Mouse (Mus musculus): ENCODE measurements around the gene Wbp1l. TPM values are rescaled to one million over a fixed set of nuclear protein-coding genes. Genes with fewer than 3 reads are reported as not detected.

Wbp1l gene
- 40.4 and 40.8 TPM in 2 replicates for polyA plus RNA-seq (2014; fragmentation: Nextera tagmentation; extraction: Ambion mirVana)

DNA sequence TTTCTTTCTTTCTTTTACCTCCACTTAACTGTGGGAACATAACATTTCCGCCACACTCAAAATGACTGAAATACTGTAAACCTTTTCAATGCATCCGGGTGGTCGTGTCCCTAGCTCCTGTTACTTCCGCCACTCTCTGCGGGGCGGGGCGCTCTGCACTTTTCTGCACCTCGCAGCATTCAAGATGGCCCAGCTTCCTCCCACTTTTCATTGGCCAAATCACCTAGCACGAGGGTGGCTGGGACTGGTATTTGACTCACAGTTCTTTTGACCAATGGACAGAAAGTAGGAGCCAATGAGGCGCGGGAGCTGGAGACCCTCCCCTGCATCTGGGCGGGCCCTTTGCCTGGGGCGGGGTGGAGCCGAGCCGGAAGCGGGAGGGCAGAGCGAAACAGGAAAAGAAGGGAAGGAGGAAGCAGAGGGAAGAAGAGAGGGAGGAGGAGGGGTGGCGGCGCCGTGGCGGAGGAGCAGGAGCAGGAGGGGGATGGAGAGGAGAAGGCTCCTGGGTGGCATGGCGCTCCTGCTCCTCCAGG lies at the start of gene Wbp1l:
Gene Wbp1l, plus strand, starts transcription at position 365 of the 533 bp plus-strand sequence.
- Histone ChIP-seq H3K27ac (replicated peaks; ENCODE audit: low read depth, low read length) (0 out of 2 replicates have a peak within 1 kb of the TSS, but pooled peaks have one; percentile 2), H3K27me3 (ENCODE audit: control insufficient read depth, insufficient read depth, low read length) (no peaks in the 10 kb centered on the region), H3K36me3 (ENCODE audit: control insufficient read depth, insufficient read depth, low read length) (no peaks in the 10 kb centered on the region), H3K4me1 (ENCODE audit: control insufficient read depth, insufficient read depth, low read length) (peaks cover 4% of the 10 kb centered on the region; the same call in 1 of the 2 replicates), H3K9ac (ENCODE audit: low read length) (peak within 1 kb of the TSS; percentile 71), H3K4me2 (ENCODE audit: low read depth, severe bottlenecking) (peak within 1 kb of the TSS; percentile 81), H3K9me3 (ENCODE audit: control insufficient read depth, low read length) (no peaks in the 10 kb centered on the region), H3K4me3 (ENCODE audit: low read depth, low read length) (peak within 1 kb of the TSS; percentile 87)
- DNase-seq (ENCODE audit: low spot score): peak; percentile 97
- WGBS: under 1% methylated on average over 22 of the region's 22 CpGs
- ATAC-seq (ENCODE audit: insufficient number of reproducible peaks, low FRiP score, low TSS enrichment, low read depth): peak; percentile 99

DNA sequence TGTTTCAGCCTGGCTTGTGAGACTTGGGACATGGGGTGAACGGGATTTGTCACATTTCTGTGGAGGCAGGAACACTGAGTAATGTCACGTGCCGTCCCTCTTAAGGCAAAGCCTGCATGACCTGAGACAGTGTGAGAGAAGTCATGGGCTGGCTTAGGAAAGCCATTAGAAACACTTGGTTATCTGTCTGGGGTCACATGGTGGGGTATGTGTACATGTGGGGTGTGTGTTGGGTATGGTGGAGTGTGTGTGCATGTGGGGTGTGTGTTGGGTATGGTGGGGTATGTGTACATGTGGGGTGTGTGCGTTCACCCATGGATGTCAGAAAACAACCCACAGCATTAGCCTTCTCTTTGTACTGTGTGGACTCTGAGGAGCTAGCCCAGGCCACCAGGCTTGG lies 48.5 kb upstream of the Wbp1l start:
- H3K4me1 ChIP-seq (ENCODE audit: control insufficient read depth, insufficient read depth, low read length): no peaks in the 10 kb centered on the region
- no peaks in the 10 kb centered on the region for H3K9me3 ChIP-seq (ENCODE audit: control insufficient read depth, low read length)
- peaks cover 13% of the 10 kb centered on the region; the same call in 1 of the 2 replicates for H3K36me3 ChIP-seq (ENCODE audit: control insufficient read depth, insufficient read depth, low read length)
- DNase-seq (ENCODE audit: low spot score) (no peak), ATAC-seq (ENCODE audit: insufficient number of reproducible peaks, low FRiP score, low TSS enrichment, low read depth) (no peak)
- no peaks in the 10 kb centered on the region for H3K27me3 ChIP-seq (ENCODE audit: control insufficient read depth, insufficient read depth, low read length)
- H3K9ac ChIP-seq (ENCODE audit: low read length): no peak overlapping the region
- no peak overlapping the region for H3K4me2 ChIP-seq (ENCODE audit: low read depth, severe bottlenecking)
- H3K27ac ChIP-seq (replicated peaks; ENCODE audit: low read depth, low read length): no peak overlapping the region
- 88% methylated on average over 4 of the region's 4 CpGs for WGBS
- no peak overlapping the region for H3K4me3 ChIP-seq (ENCODE audit: low read depth, low read length)

DNA sequence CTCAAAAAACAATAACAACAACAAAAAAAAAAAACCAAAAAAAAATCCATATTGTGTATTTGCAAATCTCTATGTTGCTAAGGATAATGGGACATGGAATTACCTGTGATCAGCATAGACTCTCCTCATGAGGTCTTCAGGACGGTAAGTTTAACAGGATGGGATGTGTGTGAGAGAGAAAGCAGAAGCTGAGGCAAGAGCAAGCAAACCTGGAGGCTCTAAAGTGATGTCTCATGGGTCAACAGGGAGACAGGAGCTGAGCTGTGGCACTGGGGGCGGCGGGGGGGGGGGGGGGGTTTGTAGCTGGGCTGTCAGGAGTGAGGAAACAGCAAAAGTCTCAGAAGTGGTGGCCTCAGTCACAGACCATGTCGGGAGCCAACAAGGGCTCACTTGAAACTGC lies 46.4 kb upstream of the Wbp1l start:
- no peak overlapping the region for H3K27ac ChIP-seq (replicated peaks; ENCODE audit: low read depth, low read length)
- no peaks in the 10 kb centered on the region for H3K27me3 ChIP-seq (ENCODE audit: control insufficient read depth, insufficient read depth, low read length)
- 87% methylated on average over 3 of the region's 4 CpGs for WGBS
- H3K4me2 ChIP-seq (ENCODE audit: low read depth, severe bottlenecking): no peak overlapping the region
- H3K4me3 ChIP-seq (ENCODE audit: low read depth, low read length): no peak overlapping the region
- no peaks in the 10 kb centered on the region for H3K4me1 ChIP-seq (ENCODE audit: control insufficient read depth, insufficient read depth, low read length)
- no peak overlapping the region for H3K9ac ChIP-seq (ENCODE audit: low read length)
- H3K36me3 ChIP-seq (ENCODE audit: control insufficient read depth, insufficient read depth, low read length): peaks cover 13% of the 10 kb centered on the region; the same call in 1 of the 2 replicates
- ATAC-seq (ENCODE audit: insufficient number of reproducible peaks, low FRiP score, low TSS enrichment, low read depth) (no peak), DNase-seq (ENCODE audit: low spot score) (no peak)
- H3K9me3 ChIP-seq (ENCODE audit: control insufficient read depth, low read length): no peaks in the 10 kb centered on the region

GRCm38 (mm10) chr19:46553541-46553955 lies 45.3 kb upstream of the Wbp1l start:
- no peak overlapping the region for H3K9ac ChIP-seq (ENCODE audit: low read length)
- H3K4me3 ChIP-seq (ENCODE audit: low read depth, low read length): no peak overlapping the region
- no peaks in the 10 kb centered on the region for H3K27me3 ChIP-seq (ENCODE audit: control insufficient read depth, insufficient read depth, low read length)
- H3K9me3 ChIP-seq (ENCODE audit: control insufficient read depth, low read length): no peaks in the 10 kb centered on the region
- H3K4me1 ChIP-seq (ENCODE audit: control insufficient read depth, insufficient read depth, low read length): no peaks in the 10 kb centered on the region
- peaks cover 13% of the 10 kb centered on the region; the same call in 1 of the 2 replicates for H3K36me3 ChIP-seq (ENCODE audit: control insufficient read depth, insufficient read depth, low read length)
- ATAC-seq (ENCODE audit: insufficient number of reproducible peaks, low FRiP score, low TSS enrichment, low read depth) (no peak), DNase-seq (ENCODE audit: low spot score) (no peak)
- H3K4me2 ChIP-seq (ENCODE audit: low read depth, severe bottlenecking): no peak overlapping the region
- WGBS: 81% methylated on average over 11 of the region's 11 CpGs
- no peak overlapping the region for H3K27ac ChIP-seq (replicated peaks; ENCODE audit: low read depth, low read length)

GRCm38 (mm10) chr19:46558009-46558408 lies 40.9 kb upstream of the Wbp1l start:
- ATAC-seq (ENCODE audit: insufficient number of reproducible peaks, low FRiP score, low TSS enrichment, low read depth) (no peak), DNase-seq (ENCODE audit: low spot score) (no peak)
- Histone ChIP-seq H3K27ac (replicated peaks; ENCODE audit: low read depth, low read length) (0 out of 2 replicates have a peak overlapping the region, but pooled peaks have one; percentile 30), H3K27me3 (ENCODE audit: control insufficient read depth, insufficient read depth, low read length) (no peaks in the 10 kb centered on the region), H3K4me2 (ENCODE audit: low read depth, severe bottlenecking) (no peak overlapping the region), H3K9me3 (ENCODE audit: control insufficient read depth, low read length) (no peaks in the 10 kb centered on the region), H3K4me3 (ENCODE audit: low read depth, low read length) (no peak overlapping the region), H3K36me3 (ENCODE audit: control insufficient read depth, insufficient read depth, low read length) (no peaks in the 10 kb centered on the region; the same call in 1 of the 2 replicates), H3K4me1 (ENCODE audit: control insufficient read depth, insufficient read depth, low read length) (no peaks in the 10 kb centered on the region), H3K9ac (ENCODE audit: low read length) (no peak overlapping the region)
- WGBS: 74% methylated on average over 8 of the region's 8 CpGs

- H3K9ac ChIP-seq (ENCODE audit: low read length): no peak overlapping the region
- H3K4me1 ChIP-seq (ENCODE audit: control insufficient read depth, insufficient read depth, low read length): no peaks in the 10 kb centered on the region
- H3K36me3 ChIP-seq (ENCODE audit: control insufficient read depth, insufficient read depth, low read length): no peaks in the 10 kb centered on the region; the same call in 1 of the 2 replicates
Observed at GRCm38 (mm10) chr19:46558631-46559030, 40.3 kb upstream of the Wbp1l start.

GRCm38 (mm10) chr19:46562132-46562531 lies 36.8 kb upstream of the Wbp1l start:
- no peak for ATAC-seq (ENCODE audit: insufficient number of reproducible peaks, low FRiP score, low TSS enrichment, low read depth)
- no peaks in the 10 kb centered on the region for H3K27me3 ChIP-seq (ENCODE audit: control insufficient read depth, insufficient read depth, low read length)
- WGBS: 36% methylated on average over 1 of the region's 1 CpGs
- no peaks in the 10 kb centered on the region for H3K4me1 ChIP-seq (ENCODE audit: control insufficient read depth, insufficient read depth, low read length)
- H3K9me3 ChIP-seq (ENCODE audit: control insufficient read depth, low read length): no peaks in the 10 kb centered on the region
- peak; percentile 54 for DNase-seq (ENCODE audit: low spot score)
- peaks cover under 1% of the 10 kb centered on the region; the same call in 1 of the 2 replicates for H3K36me3 ChIP-seq (ENCODE audit: control insufficient read depth, insufficient read depth, low read length)
- H3K4me2 ChIP-seq (ENCODE audit: low read depth, severe bottlenecking): no peak overlapping the region
- H3K4me3 ChIP-seq (ENCODE audit: low read depth, low read length): no peak overlapping the region
- H3K27ac ChIP-seq (replicated peaks; ENCODE audit: low read depth, low read length): no peak overlapping the region
- no peak overlapping the region for H3K9ac ChIP-seq (ENCODE audit: low read length)

More at GRCm38 (mm10) chr19:46558631-46559030, 40.3 kb upstream of the Wbp1l start:
- Histone ChIP-seq H3K27me3 (ENCODE audit: control insufficient read depth, insufficient read depth, low read length) (no peaks in the 10 kb centered on the region), H3K4me3 (ENCODE audit: low read depth, low read length) (no peak overlapping the region), H3K4me2 (ENCODE audit: low read depth, severe bottlenecking) (no peak overlapping the region), H3K27ac (replicated peaks; ENCODE audit: low read depth, low read length) (no peak overlapping the region), H3K9me3 (ENCODE audit: control insufficient read depth, low read length) (no peaks in the 10 kb centered on the region)
- WGBS: 39% methylated on average over 12 of the region's 12 CpGs
- ATAC-seq (ENCODE audit: insufficient number of reproducible peaks, low FRiP score, low TSS enrichment, low read depth) (no peak), DNase-seq (ENCODE audit: low spot score) (peak; percentile 28)

DNA sequence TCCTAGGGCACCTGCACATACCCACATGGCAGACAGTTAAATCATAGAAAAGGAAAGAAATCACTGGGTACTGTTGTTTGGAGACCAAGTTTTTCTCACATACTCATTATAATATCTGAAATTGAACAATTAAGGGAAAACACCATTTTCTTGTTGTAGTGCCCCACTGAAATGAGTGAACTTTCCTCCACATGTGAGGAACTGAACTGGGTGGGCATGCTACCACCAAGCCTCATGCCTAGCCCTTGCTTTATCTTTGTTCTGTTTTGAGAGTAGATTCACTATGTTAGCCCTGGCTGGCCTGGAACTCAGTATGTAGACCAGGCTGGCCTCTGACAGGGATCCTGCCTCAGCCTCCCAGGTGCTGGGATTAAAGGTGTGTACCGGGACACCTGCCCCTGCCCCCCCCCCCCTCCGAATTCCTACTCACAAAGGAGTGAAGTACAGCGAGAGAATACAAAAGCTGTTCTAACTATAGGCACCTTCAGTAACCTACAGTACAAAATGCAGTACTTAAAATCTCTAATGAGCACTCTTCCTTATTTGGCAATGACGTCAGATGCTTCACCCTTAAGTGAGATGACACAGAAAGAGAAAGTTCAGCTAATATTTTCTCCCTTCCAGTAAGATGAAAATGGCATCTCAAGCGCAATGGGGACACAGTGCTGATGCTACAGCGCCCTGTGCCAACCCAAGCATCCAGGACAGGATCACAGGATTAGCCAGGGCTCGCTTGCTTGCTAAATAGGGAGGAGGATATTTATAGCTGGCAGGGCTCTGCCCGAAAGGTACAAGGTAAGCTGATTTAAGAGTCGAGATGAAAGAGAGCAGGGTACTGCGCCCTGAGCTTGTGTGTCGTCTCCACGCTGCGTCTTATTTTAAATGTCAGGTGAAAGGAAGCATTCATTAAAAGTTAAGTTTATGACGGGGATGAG lies 36.0 kb upstream of the Wbp1l start:
- ATAC-seq (ENCODE audit: insufficient number of reproducible peaks, low FRiP score, low TSS enrichment, low read depth): no peak
- 90% methylated on average over 14 of the region's 14 CpGs for WGBS

More for the DNA sequence above, 36.0 kb upstream of the Wbp1l start:
- Histone ChIP-seq H3K9me3 (ENCODE audit: control insufficient read depth, low read length) (no peaks in the 10 kb centered on the region), H3K4me3 (ENCODE audit: low read depth, low read length) (no peak overlapping the region), H3K4me1 (ENCODE audit: control insufficient read depth, insufficient read depth, low read length) (no peaks in the 10 kb centered on the region), H3K4me2 (ENCODE audit: low read depth, severe bottlenecking) (no peak overlapping the region), H3K27ac (replicated peaks; ENCODE audit: low read depth, low read length) (no peak overlapping the region), H3K36me3 (ENCODE audit: control insufficient read depth, insufficient read depth, low read length) (peaks cover 2% of the 10 kb centered on the region; the same call in 1 of the 2 replicates), H3K27me3 (ENCODE audit: control insufficient read depth, insufficient read depth, low read length) (no peaks in the 10 kb centered on the region), H3K9ac (ENCODE audit: low read length) (no peak overlapping the region)
- DNase-seq (ENCODE audit: low spot score): no peak

Measured in limb, embryonic 11.5 days (tissue).